Mouse (Mus musculus) thymus, postnatal 25 days (tissue): ENCODE measurements around the gene Btbd35f22.
"Not testable (repeated sequence)": the region's sequence is repeated elsewhere in the genome, so short reads cannot be mapped to it uniquely, and the experiment has no call there.

ENCODE experiments used
- DNase-seq: peaks from one replicate; pipeline ENCODE4 v3.0.0; 2022

Btbd35f22 gene

GRCm38 (mm10) chrX:32047529-32047928 is at the start of gene Btbd35f22:
Gene Btbd35f22, plus strand, starts transcription at chrX:32047829.
- not testable (repeated sequence) for DNase-seq
